Mouse (Mus musculus) limb, embryonic 15.5 days (tissue): ENCODE measurements around the gene Ap1g1. TPM values are rescaled to one million over a fixed set of nuclear protein-coding genes. Genes with fewer than 3 reads are reported as not detected.
"Not testable (repeated sequence)": the region's sequence is repeated elsewhere in the genome, so short reads cannot be mapped to it uniquely, and the experiment has no call there.

Experiments
- ATAC-seq: fragments of 200-750 bp; cut with Nextera tagmentation; 2 replicates; pipeline ENCODE4 v1.8.0; 2017; ENCODE audit warnings: low read depth, moderate TSS enrichment; ENCODE audit not compliant: insufficient number of reproducible peaks, low FRiP score, low TSS enrichment
- H3K27ac ChIP-seq: fragments of 300-500 bp; sonication (generic); 2 replicates; pipeline ENCODE4 v1.5.1; 2015; ENCODE audit warnings: moderate library complexity, mild to moderate bottlenecking, inconsistent platforms
- H3K27me3 ChIP-seq: fragments of 300-500 bp; sonication (generic); 2 replicates; pipeline ENCODE4 v1.6.1; 2015; ENCODE audit warnings: inconsistent platforms
- H3K36me3 ChIP-seq: fragments of 300-500 bp; sonication (generic); 2 replicates; pipeline ENCODE4 v1.6.1; 2015; ENCODE audit warnings: inconsistent platforms
- H3K4me1 ChIP-seq: fragments of 300-500 bp; sonication (generic); 2 replicates; pipeline ENCODE4 v1.6.1; 2015; ENCODE audit warnings: inconsistent platforms
- H3K4me2 ChIP-seq: fragments of 300-500 bp; sonication (generic); 2 replicates; pipeline ENCODE4 v1.6.1; 2015; ENCODE audit warnings: mild to moderate bottlenecking, inconsistent platforms
- H3K4me3 ChIP-seq: fragments of 300-500 bp; sonication (generic); 2 replicates; pipeline ENCODE4 v1.5.1; 2015; ENCODE audit warnings: mild to moderate bottlenecking, inconsistent platforms
- H3K9ac ChIP-seq: fragments of 300-500 bp; sonication (generic); 2 replicates; pipeline ENCODE4 v1.6.1; 2015; ENCODE audit warnings: inconsistent platforms
- H3K9me3 ChIP-seq: fragments of 300-500 bp; sonication (generic); 2 replicates; pipeline ENCODE4 v1.6.1; 2016; ENCODE audit warnings: inconsistent platforms
- WGBS: fragments of 180-500 bp; shearing (Covaris S2); methylation state at CpG from one replicate; pipeline ENCODE4 v1.1.7; 2015; 5-methylcytosine and 5-hydroxymethylcytosine counted together
- polyA plus RNA-seq: library from polyadenylated mRNA; unstranded; fragments of >200 nt; fragmentation: Nextera tagmentation; extraction: Ambion mirVana; gene quantifications from 2 replicates; pipeline ENCODE4 v1.2.1, GENCODE M21; 2015

Ap1g1 gene
- polyA plus RNA-seq, 1 experiment from 2014 or later = 38.1 TPM

DNA sequence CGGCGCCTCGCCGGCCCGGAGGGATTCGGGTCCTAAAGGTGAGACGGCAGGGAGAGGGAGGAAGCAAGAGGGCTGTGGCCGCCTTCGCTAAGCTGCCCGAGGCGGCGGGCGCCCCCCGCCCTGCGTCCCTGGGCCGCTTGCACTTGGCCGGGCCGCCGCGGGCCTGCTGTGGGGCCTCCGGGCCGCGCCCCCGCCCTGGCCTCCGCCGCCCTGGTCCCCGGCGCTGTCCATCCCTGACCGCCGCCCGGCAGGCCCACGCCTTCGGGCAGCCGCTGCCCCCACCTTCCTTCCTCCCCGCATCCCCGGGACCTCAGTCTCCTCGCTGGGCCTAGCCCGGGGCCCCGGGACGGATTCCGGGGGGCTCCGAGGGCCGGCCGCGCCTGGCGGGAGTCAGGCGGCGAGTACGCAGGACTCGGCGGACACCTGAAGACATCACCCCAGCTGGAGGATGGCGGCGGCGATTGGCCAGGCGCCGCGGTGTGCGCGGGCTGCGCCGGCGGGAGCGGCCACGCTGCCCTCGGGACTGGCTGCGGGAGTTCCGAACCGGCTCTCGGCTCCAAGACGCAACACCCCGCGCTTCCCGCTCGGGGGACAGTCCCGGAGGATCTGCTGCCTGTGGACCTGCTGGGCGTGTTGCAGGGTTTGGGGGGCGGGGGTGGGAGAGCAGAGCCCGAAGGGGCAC lies 90.5 kb downstream of the Ap1g1 start:
- under 1% methylated on average over 65 of the region's 78 CpGs for WGBS
- Histone ChIP-seq H3K4me1 (peaks cover 9% of the 10 kb centered on the region), H3K9ac (peak overlapping the region; percentile 93), H3K4me2 (peak overlapping the region; percentile 69), H3K9me3 (no peaks in the 10 kb centered on the region), H3K36me3 (no peaks in the 10 kb centered on the region; the same call in 1 of the 2 replicates), H3K27me3 (no peaks in the 10 kb centered on the region), H3K4me3 (peak overlapping the region; percentile 99), H3K27ac (peak overlapping the region; percentile 94)
- peak; percentile 80 for ATAC-seq

DNA sequence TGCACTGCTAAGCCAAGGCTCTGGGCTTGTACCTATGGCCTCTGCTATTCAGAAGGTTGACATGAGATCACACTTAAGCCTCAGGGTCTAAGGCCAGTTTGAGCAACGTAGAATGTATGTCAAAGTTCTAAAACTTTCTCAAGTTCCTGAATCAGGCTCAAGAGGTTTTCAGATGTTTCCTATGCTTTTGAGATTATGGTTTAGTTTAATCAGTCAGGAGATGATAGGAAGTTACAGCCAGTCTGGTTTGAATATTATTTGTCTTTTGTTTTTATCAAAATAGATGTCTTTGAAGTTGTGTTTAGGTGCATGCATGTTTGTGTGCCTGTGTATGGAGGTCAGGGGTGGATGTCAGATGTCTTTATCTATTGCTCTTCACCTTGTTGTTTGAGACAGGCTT lies 92.7 kb downstream of the Ap1g1 start:
- no peak overlapping the region for H3K27ac ChIP-seq
- H3K27me3 ChIP-seq = no peaks in the 10 kb centered on the region
- H3K9ac ChIP-seq = no peak overlapping the region
- H3K36me3 ChIP-seq = no peaks in the 10 kb centered on the region; the same call in 1 of the 2 replicates
- no peak for ATAC-seq
- 89% methylated on average over 1 of the region's 1 CpGs for WGBS
- no peak overlapping the region for H3K4me3 ChIP-seq
- no peak overlapping the region for H3K4me2 ChIP-seq
- no peaks in the 10 kb centered on the region for H3K9me3 ChIP-seq
- peaks cover 9% of the 10 kb centered on the region for H3K4me1 ChIP-seq

DNA sequence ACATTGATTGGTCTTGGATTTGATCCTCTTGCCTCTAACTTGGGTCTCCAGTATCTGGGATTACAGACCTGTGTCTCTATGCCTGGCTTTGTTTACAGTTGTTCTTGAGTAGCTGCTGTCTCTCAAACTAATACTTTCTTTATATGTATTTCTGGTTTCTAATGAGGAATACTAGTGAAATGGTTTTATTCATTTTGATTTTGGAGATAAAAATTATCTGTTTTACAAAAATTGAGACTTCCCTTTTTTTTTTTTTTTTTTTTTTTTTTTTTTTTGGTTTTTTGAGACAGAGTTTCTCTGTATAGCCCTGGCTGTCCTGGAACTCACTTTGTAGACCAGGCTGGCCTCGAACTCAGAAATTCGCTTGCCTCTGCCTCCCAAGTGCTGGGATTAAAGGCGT lies 95.4 kb downstream of the Ap1g1 start:
- H3K4me1 ChIP-seq, H3K9me3 ChIP-seq, H3K36me3 ChIP-seq, H3K9ac ChIP-seq, ATAC-seq, H3K27me3 ChIP-seq, H3K4me2 ChIP-seq, H3K4me3 ChIP-seq, H3K27ac ChIP-seq: not testable (repeated sequence)
- 93% methylated on average over 3 of the region's 3 CpGs for WGBS

DNA sequence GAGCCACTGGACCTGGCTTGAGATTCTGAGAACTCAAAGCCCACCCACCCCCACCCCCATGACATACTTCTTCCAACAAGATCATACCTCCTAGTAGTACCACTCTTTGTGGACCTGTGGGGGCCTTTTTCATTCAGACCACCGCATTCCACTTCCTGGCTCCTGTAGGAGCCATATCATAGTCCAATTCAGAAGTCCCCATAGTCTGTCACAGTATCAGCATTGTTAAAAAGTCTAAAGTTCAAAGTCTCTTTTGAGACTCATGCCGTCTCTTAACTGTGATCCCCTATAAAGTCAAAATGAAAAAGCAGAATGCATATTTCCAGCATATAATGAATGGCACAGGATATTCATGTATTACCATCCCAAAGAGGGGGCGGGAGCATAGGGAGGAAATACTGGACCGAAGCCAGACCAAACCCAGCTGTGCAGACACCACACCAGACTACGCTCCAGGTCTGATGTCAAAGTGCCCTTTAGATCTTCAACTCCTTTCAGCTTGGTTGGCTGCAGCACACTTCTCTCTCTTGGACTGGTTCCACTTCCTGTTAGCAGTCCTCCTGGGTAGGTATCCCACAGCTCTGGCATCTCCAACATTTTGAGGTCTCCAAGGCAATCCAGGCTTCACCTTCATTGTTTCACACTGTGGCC lies 101.8 kb downstream of the Ap1g1 start:
- Histone ChIP-seq H3K9me3 (no peaks in the 10 kb centered on the region), H3K27me3 (no peaks in the 10 kb centered on the region), H3K36me3 (peaks cover 25% of the 10 kb centered on the region), H3K4me1 (no peaks in the 10 kb centered on the region), H3K4me2 (no peak overlapping the region), H3K27ac (no peak overlapping the region), H3K9ac (no peak overlapping the region), H3K4me3 (no peak overlapping the region)
- ATAC-seq = no peak
- WGBS = 90% methylated on average over 5 of the region's 5 CpGs

DNA sequence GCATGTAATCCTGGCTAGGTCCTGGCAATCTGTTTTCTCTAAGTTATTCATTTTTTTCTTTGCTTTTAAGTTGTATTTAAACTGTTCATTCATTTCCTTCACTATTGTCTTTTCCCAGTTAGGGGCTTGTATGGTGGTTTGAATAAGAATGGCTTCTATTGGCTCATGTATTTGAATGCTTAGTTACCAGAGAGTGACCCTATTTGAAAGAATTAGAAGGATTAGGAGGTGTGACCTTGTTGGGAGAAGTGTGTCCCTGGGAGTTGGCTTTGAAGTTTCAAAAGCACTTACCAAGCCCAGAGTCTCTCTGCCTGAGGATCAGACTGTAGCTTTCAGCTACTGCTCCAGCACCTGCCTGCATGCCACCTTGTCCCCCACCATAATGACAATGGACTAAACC lies 106.9 kb downstream of the Ap1g1 start:
- Histone ChIP-seq H3K4me1 (no peaks in the 10 kb centered on the region), H3K4me3 (no peak overlapping the region), H3K9ac (no peak overlapping the region), H3K4me2 (no peak overlapping the region), H3K9me3 (no peaks in the 10 kb centered on the region), H3K27ac (no peak overlapping the region), H3K27me3 (no peaks in the 10 kb centered on the region), H3K36me3 (peaks cover 38% of the 10 kb centered on the region)
- no peak for ATAC-seq

DNA sequence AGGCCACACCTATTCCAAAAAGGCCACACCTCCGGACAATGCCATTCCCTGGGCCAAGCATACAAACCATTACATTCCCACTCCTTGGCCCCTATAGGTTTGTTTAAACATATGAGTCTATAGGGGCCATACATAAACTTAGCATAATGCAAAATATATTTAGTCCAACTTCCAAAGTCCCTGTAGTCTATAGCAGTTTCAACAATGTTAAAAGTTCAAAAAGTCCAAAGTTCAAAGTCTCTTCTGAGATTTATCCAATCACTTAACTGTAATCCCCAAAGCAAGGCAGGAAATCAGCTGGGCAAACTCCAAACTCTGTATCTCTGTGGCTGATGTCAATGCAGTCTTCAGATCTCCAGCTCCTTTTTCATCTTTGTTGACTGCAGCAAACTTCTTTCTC lies 110.9 kb downstream of the Ap1g1 start:
- H3K9me3 ChIP-seq = no peaks in the 10 kb centered on the region
- 97% methylated on average over 1 of the region's 1 CpGs for WGBS
- no peak overlapping the region for H3K9ac ChIP-seq
- peaks cover 37% of the 10 kb centered on the region for H3K36me3 ChIP-seq
- H3K4me3 ChIP-seq = no peak overlapping the region
- no peak for ATAC-seq
- no peaks in the 10 kb centered on the region for H3K27me3 ChIP-seq
- no peak overlapping the region for H3K4me2 ChIP-seq
- H3K27ac ChIP-seq = no peak overlapping the region
- no peaks in the 10 kb centered on the region for H3K4me1 ChIP-seq

DNA sequence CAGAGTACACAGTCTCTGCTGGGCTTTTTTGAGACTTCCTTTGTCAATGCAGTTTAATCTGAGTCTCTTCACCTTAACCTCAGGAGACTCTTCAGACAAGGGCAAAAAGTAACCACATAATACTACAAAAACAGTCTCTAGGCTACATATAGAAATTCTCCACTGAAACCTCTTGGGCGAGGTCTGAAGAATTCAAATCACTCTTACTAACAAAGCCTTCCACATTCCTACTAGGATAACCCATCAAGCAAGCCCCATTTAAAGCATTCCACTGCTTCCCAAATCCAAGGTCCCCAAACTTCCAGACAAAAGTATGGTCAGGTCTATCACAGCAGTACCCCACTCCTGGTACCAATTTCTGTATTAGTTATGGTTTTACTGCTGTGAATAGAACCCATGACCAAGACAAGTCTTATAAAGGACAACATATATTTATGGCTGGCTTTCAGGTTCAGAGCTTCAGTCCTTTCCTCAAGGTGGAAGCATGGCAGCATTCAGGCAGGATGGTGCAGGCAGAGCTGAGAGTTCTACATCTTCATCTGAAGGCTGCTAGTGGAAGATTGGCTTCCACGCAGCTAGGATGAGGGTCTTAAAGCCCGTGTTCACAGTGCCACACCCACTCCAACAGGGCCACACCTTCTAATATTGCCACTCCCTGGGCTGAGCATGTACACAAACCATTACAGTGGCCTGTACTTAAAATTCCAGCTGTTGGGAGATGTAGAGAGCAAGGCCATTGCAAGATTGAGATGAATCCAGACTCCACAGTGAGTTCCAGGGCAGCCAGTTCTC lies 112.6 kb downstream of the Ap1g1 start:
- H3K9ac ChIP-seq = no peak overlapping the region
- H3K9me3 ChIP-seq = no peaks in the 10 kb centered on the region
- H3K36me3 ChIP-seq = peaks cover 37% of the 10 kb centered on the region
- H3K27ac ChIP-seq = no peak overlapping the region
- no peak overlapping the region for H3K4me2 ChIP-seq
- WGBS = 92% methylated on average over 3 of the region's 3 CpGs
- H3K27me3 ChIP-seq = no peaks in the 10 kb centered on the region
- H3K4me1 ChIP-seq = no peaks in the 10 kb centered on the region
- no peak overlapping the region for H3K4me3 ChIP-seq
- no peak for ATAC-seq

DNA sequence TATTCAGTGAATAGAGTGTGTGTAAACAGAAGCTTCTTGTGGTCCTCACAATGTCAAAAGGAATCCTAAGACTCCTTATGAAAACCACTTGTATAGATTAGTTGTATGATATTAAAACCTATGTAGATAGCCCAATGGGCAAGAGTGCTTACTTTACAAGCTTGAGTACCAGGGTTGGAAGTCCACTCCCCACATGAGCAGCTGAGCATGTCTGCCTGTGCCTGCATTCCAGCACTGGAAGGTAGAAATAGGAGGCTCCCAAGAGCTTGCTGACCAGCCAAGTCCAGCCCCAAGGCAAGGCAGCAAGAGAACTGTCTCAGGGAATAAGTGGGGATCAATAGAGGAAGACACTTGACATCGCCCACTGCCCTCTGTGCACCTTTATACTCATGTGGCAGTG lies 116.3 kb downstream of the Ap1g1 start:
- no peak overlapping the region for H3K4me3 ChIP-seq
- peaks cover 22% of the 10 kb centered on the region for H3K36me3 ChIP-seq
- no peak overlapping the region for H3K4me2 ChIP-seq
- WGBS = 96% methylated on average over 1 of the region's 1 CpGs
- H3K9ac ChIP-seq = no peak overlapping the region
- H3K4me1 ChIP-seq = no peaks in the 10 kb centered on the region
- H3K27me3 ChIP-seq = no peaks in the 10 kb centered on the region
- ATAC-seq = no peak
- H3K9me3 ChIP-seq = no peaks in the 10 kb centered on the region
- no peak overlapping the region for H3K27ac ChIP-seq

DNA sequence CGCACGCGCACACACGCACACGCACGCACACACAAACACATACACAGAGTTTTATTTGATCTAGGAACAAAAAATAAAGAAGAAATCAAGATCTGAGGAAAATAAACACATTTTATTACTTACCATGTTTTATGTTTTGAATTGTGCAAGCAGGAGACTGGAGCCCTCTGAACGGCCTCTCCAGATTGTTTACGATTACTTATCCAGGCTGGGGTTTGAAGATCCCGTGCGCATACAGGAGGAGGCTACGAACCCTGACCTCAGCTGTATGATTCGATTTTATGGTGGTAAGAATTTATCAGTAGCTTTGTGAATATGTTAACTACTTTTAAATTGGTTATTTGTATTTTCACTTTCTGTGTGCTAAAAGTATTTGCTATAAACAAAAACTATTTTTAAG lies 117.0 kb downstream of the Ap1g1 start:
- no peaks in the 10 kb centered on the region for H3K9me3 ChIP-seq
- no peak for ATAC-seq
- no peak overlapping the region for H3K27ac ChIP-seq
- no peaks in the 10 kb centered on the region for H3K4me1 ChIP-seq
- no peak overlapping the region for H3K4me3 ChIP-seq
- H3K36me3 ChIP-seq = peaks cover 19% of the 10 kb centered on the region; the same call in 1 of the 2 replicates
- no peaks in the 10 kb centered on the region for H3K27me3 ChIP-seq
- no peak overlapping the region for H3K9ac ChIP-seq
- 85% methylated on average over 12 of the region's 12 CpGs for WGBS
- no peak overlapping the region for H3K4me2 ChIP-seq

DNA sequence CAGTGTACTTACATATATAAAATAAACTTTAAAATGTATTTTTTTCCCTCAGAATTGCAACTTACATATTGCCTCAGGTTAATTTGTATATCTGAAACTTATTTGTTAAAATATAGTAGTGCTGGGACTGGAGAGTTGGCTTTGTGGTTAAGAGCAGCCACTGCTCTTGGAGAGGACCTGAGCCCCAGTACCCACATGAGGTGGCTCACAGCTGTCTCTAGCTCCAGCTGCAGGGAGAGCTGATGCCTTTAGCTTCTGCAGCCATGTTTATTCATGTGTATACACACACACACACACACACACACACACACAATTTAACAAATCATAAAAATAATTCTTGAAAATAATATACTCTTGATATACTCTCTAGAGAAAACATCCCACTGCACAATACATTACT lies 124.0 kb downstream of the Ap1g1 start:
- Histone ChIP-seq H3K27me3 (no peaks in the 10 kb centered on the region), H3K4me2 (no peak overlapping the region), H3K4me3 (no peak overlapping the region), H3K4me1 (no peaks in the 10 kb centered on the region), H3K9me3 (no peaks in the 10 kb centered on the region), H3K27ac (no peak overlapping the region), H3K36me3 (peaks cover 27% of the 10 kb centered on the region), H3K9ac (no peak overlapping the region)
- ATAC-seq = no peak

DNA sequence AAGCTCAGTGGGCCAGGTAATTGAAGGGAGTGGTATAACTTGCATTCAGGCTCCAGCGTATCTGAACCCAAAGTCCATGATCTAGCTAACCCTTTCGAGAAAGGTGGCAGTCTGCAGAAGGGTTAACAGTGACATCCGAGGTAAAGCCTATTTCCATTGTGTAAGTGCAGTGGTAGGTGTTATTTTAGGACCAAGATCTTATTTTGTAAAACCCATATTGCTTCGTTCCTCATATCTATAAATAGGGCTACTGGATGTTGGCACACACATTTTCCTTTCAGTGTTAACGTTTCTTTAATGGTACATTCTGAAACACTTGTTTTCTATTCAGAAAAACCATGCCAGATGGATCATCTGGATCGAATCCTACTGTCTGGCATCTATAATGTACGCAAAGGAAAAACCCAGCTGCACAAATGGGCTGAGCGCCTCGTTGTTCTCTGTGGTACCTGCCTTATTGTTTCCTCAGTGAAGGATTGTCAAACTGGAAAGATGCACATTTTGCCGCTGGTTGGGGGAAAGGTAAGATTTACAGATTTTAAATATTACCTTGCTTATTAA lies 125.6 kb downstream of the Ap1g1 start:
- no peak for ATAC-seq
- Histone ChIP-seq H3K36me3 (peaks cover 38% of the 10 kb centered on the region), H3K9ac (no peak overlapping the region), H3K4me3 (no peak overlapping the region), H3K27me3 (no peaks in the 10 kb centered on the region), H3K27ac (no peak overlapping the region), H3K4me2 (no peak overlapping the region), H3K9me3 (no peaks in the 10 kb centered on the region), H3K4me1 (no peaks in the 10 kb centered on the region)
- 66% methylated on average over 10 of the region's 10 CpGs for WGBS
